Mouse (Mus musculus) liver, postnatal 0 days (tissue): ENCODE results near the gene Cyb561. TPM values are rescaled to one million over a fixed set of nuclear protein-coding genes. Genes with fewer than 3 reads are reported as not detected.

ENCODE experiments used
- ATAC-seq: fragments of 200-750 bp; cut with Nextera tagmentation; 2 replicates; pipeline ENCODE4 v1.8.0; 2017; ENCODE audit warnings: mild to moderate bottlenecking, moderate library complexity
- DNase-seq: peaks from one replicate; pipeline ENCODE4 v3.0.0-alpha.2; 2016
- H3K27ac ChIP-seq: fragments of 300-500 bp; sonication (generic); 2 replicates; pipeline ENCODE4 v1.5.1; 2014; ENCODE audit warnings: antibody characterized with exemption, moderate library complexity, mild to moderate bottlenecking, low read depth
- H3K27me3 ChIP-seq: fragments of 300-500 bp; sonication (generic); 2 replicates; pipeline ENCODE4 v1.6.1; 2014; ENCODE audit warnings: low read length, control low read depth, mixed read lengths; ENCODE audit not compliant: insufficient read depth
- H3K36me3 ChIP-seq: fragments of 300-500 bp; sonication (generic); replicated peaks from 2 replicates; pipeline ENCODE4 v1.6.1; 2014; ENCODE audit warnings: mild to moderate bottlenecking, control low read depth, low read length, moderate library complexity, mixed read lengths; ENCODE audit not compliant: insufficient read depth
- H3K4me1 ChIP-seq: fragments of 300-500 bp; sonication (generic); 2 replicates; pipeline ENCODE4 v1.6.1; 2014; ENCODE audit warnings: antibody characterized with exemption, mild to moderate bottlenecking, control low read depth; ENCODE audit not compliant: insufficient read depth
- H3K4me2 ChIP-seq: fragments of 300-500 bp; sonication (generic); 2 replicates; pipeline ENCODE4 v1.6.1; 2014; ENCODE audit warnings: low read depth, mild to moderate bottlenecking, low read length, moderate library complexity, mixed read lengths
- H3K4me3 ChIP-seq: fragments of 300-500 bp; sonication (generic); 2 replicates; pipeline ENCODE4 v1.5.1; 2014; ENCODE audit warnings: low read depth, low read length
- H3K9ac ChIP-seq: fragments of 300-500 bp; sonication (generic); replicated peaks from 2 replicates; pipeline ENCODE4 v1.6.1; 2014; ENCODE audit warnings: mild to moderate bottlenecking, moderate library complexity
- H3K9me3 ChIP-seq: fragments of 300-500 bp; sonication (generic); 2 replicates; pipeline ENCODE4 v1.6.1; 2016; ENCODE audit warnings: mild to moderate bottlenecking, control low read depth, low read length, mixed read lengths
- CTCF ChIP-seq: sonication (generic); IDR thresholded peaks from 2 replicates; pipeline ENCODE4 v1.5.1; 2016; ENCODE audit warnings: antibody characterized with exemption, low read depth
- EP300 ChIP-seq: IDR thresholded peaks from 2 replicates; pipeline ENCODE4 v1.6.1; 2016; ENCODE audit warnings: antibody characterized with exemption, low read depth, mild to moderate bottlenecking
- WGBS: fragments of 180-500 bp; shearing (Covaris S2); extraction: QIAGEN DNeasy Blood & Tissue Kit; methylation state at CpG from one replicate; pipeline ENCODE4 v1.1.7; 2014; ENCODE audit not compliant: insufficient replicate concordance; 5-methylcytosine and 5-hydroxymethylcytosine counted together
- polyA plus RNA-seq: library from polyadenylated mRNA; unstranded; fragments of >200 nt; fragmentation: Nextera tagmentation; extraction: Ambion mirVana; gene quantifications from 2 replicates; pipeline ENCODE4 v1.2.1, GENCODE M21; 2015

Gene Cyb561
- polyA plus RNA-seq, 1 experiment from 2014 or later: 0.96 TPM

DNA sequence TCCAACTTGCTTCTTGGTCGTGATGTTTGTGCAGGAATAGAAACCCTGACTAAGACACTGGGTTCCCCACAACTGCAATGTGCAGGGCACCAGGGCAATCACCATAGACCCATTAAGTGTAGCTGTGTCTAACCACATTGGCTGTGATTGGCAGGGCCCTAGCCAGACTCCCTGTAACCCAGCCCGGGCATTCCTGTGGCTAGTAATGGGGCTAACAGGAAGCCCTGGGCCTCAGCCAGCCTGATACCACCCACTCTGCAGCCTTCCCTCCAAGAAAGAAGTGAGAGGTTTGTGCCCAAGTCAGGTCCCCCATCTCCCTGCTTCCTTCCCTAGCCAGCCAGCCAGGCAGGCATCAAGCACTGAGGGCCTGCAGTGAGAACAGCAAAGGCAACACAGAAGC lies 4.9 kb downstream of the Cyb561 start:
- peaks cover 11% of the 10 kb centered on the region; the same call in 1 of the 2 replicates for H3K27me3 ChIP-seq

DNA sequence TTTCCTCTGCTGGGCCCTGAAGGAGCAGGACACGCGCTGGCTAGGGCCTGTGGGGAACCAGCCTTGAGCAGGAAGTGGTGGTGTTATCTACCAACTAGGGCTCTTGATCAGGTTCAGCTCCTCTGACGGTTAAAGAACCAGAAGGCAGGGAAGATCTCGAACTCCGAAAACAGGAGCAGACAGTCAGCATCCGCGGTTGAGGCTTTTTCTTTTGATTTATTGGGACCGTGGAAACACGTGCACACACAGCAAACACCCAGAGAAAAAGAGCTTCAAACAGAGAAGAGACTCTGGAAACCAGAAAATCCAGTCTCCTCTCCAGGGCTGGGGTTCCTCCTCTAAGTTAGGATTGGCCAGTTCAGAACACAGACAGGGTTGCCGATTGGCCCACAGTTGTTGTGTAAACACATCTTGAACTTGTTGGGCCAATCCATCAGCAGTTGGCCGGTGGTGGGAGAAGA lies 6.4 kb downstream of the Cyb561 start:
- DNase-seq: no peak
- H3K9me3 ChIP-seq: no peaks in the 10 kb centered on the region
- no peak overlapping the region for H3K4me2 ChIP-seq
- H3K4me1 ChIP-seq: peaks cover 6% of the 10 kb centered on the region
- 17% methylated on average over 11 of the region's 11 CpGs for WGBS
- no peak for TF ChIP-seq EP300
- TF ChIP-seq CTCF: no peak
- ATAC-seq: no peak
- H3K9ac ChIP-seq: no peak overlapping the region
- no peak overlapping the region for H3K27ac ChIP-seq
- peaks cover 11% of the 10 kb centered on the region; the same call in 1 of the 2 replicates for H3K27me3 ChIP-seq
- no peak overlapping the region for H3K4me3 ChIP-seq
- no peaks in the 10 kb centered on the region for H3K36me3 ChIP-seq

More for the DNA sequence above, 4.9 kb downstream of the Cyb561 start:
- DNase-seq (no peak), ATAC-seq (no peak)
- no peak overlapping the region for H3K9ac ChIP-seq
- no peak overlapping the region for H3K27ac ChIP-seq
- H3K9me3 ChIP-seq: no peaks in the 10 kb centered on the region
- 24% methylated on average over 2 of the region's 2 CpGs for WGBS
- no peak for TF ChIP-seq EP300
- no peak for TF ChIP-seq CTCF
- H3K4me2 ChIP-seq: no peak overlapping the region
- no peak overlapping the region for H3K4me3 ChIP-seq
- peaks cover 6% of the 10 kb centered on the region for H3K4me1 ChIP-seq
- no peaks in the 10 kb centered on the region for H3K36me3 ChIP-seq

DNA sequence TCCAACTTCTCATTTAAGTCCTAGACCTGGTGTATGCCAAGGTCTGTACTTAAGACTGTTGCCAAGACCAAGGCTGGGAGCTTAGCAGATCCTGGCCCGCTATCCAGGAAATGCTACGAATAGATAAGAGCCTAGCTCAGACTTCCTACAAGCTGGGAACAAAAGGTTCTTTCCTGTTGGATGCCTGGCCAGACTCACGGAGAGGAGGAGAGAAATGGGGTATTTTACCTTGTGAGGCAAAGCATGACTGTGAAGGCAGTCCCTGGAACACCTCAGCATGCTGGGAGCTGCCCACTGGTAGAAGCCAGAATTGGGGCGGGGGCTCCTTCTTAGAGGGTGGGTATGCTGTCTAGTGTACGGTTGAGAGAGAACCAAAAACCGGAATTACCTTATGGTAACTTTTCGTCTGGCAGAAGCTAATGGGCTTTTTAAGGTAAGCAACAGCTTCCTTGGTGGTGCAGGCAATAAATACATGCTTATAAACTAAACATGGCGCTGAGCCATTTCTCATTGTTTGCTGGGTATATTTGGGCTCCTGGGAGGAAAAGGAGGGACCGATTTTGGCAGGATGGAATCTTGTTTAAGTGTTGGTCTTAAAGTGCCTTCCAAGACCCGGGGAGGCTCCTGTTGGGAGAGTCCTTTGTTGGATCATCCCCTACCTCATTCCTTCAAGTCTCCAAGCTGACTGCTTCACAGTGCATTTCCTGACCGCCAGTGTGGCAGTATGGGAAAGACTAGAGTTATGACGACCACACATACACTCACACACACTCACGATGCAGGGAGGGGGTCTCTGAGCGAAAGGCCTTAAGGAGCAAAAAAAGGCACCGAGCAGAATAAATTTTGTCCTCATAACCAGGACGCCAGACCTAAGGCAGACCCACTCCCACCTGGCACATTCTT lies 8.1 kb downstream of the Cyb561 start:
- Histone ChIP-seq H3K4me3 (no peak overlapping the region), H3K9ac (no peak overlapping the region), H3K27me3 (peaks cover 16% of the 10 kb centered on the region; the same call in 1 of the 2 replicates), H3K36me3 (no peaks in the 10 kb centered on the region), H3K4me2 (peak overlapping the region; percentile 95), H3K9me3 (no peaks in the 10 kb centered on the region), H3K27ac (no peak overlapping the region), H3K4me1 (peaks cover 6% of the 10 kb centered on the region)
- ATAC-seq: peak; percentile 24
- no peak for DNase-seq
- 68% methylated on average over 16 of the region's 16 CpGs for WGBS
- peak; percentile 24; the same call in 1 of the 2 replicates for TF ChIP-seq EP300
- TF ChIP-seq CTCF: no peak

DNA sequence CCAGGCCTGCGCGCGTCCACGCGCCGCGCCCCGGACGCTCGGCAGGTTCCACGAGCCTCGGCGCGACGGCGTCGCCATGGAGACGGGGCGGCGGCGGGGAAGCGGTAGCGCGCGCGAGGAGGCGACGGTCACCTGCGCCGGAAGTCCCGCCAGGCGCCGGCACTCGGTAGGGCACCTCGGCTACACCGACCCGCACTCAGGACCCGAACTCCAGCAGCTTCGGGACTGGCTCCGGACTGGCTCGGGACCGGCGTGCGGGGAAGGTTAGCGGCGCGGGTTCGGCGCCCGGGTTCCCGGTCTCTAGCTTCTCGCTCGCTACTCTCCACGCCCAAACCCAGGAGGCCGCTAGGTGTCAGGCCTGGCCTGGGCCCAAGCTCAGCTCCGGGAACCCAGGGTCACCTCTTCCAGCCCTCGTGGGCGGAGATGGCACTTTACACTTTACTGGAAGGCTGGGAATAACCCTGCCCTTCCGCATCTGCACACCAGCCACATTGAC lies 9.0 kb downstream of the Cyb561 start:
- H3K27me3 ChIP-seq: peaks cover 18% of the 10 kb centered on the region; the same call in 1 of the 2 replicates
- under 1% methylated on average over 44 of the region's 59 CpGs for WGBS
- no peaks in the 10 kb centered on the region for H3K36me3 ChIP-seq
- peak overlapping the region; percentile 44 for H3K9ac ChIP-seq
- H3K9me3 ChIP-seq: no peaks in the 10 kb centered on the region
- peaks cover 6% of the 10 kb centered on the region for H3K4me1 ChIP-seq
- H3K4me2 ChIP-seq: peak overlapping the region; percentile 95
- no peak for TF ChIP-seq EP300
- peak; percentile 59 for TF ChIP-seq CTCF
- peak overlapping the region; percentile 61 for H3K4me3 ChIP-seq
- H3K27ac ChIP-seq: no peak overlapping the region
- DNase-seq (peak; percentile 71), ATAC-seq (peak; percentile 79)

DNA sequence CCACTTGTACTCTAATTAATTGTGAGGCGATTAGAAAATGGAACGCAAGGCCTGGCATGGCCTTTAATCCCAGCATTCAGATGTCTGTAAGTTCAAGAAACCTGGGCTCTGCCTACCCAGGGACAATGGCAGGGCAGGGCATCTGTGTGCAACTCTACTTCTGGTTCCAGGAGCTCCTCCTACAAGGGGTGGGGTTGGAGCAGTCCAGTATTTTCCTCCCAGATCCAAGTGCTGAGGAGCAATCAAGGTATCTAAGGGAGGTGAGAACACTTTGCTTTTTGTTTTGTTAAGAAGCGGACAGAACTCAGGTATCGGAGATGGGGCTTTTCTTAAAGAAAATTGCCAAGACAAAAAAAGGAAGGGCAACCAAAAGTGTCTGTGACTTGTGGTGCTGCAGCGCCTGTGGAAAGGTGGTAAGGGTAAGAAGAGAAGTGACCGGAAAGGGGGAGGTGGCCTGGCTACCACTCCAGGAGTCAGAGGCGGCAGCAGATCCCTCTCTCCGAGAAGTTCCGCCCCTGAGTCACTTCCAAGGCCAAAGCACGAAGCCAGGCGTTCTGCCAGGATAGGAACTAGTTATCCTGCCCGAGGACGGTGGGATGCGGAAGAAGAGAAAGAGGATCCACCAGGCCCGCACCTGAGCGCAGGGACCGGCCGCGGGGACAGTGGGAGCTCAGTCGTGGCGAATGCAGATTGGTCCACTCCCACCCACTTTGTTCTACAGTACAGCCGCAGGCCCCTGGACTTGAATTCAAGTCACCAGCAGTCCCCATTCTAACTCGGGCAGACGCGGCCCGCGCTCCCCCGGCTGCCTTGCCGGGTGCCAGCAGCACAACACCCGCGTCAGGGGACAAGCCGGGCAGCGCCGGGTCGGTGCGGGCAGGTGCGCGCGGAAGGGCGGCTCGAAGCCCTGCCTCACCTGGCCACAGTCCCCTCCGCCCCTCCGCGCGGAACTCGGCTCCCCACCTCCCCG lies 9.7 kb downstream of the Cyb561 start:
- Histone ChIP-seq H3K4me3 (peak overlapping the region; percentile 61), H3K4me2 (peak overlapping the region; percentile 95), H3K4me1 (peaks cover 6% of the 10 kb centered on the region), H3K27ac (no peak overlapping the region), H3K9me3 (no peaks in the 10 kb centered on the region), H3K36me3 (no peaks in the 10 kb centered on the region), H3K9ac (peak overlapping the region; percentile 44), H3K27me3 (peaks cover 18% of the 10 kb centered on the region; the same call in 1 of the 2 replicates)
- TF ChIP-seq EP300: no peak
- TF ChIP-seq CTCF: no peak
- ATAC-seq (no peak), DNase-seq (peak; percentile 30)
- 9% methylated on average over 39 of the region's 47 CpGs for WGBS
